Mouse (Mus musculus) embryonic facial prominence, embryonic 12.5 days (tissue): ENCODE measurements at regions not wholly inside any gene's neighbourhood (a gene's known extent, or its start where the extent isn't known, plus 50 kb on each side); places are given as distances from the start of the nearest gene placed in this dataset.

Experiments used
- ATAC-seq: fragments of 200-750 bp; cut with Nextera tagmentation; 2 replicates; pipeline ENCODE4 v1.8.0; 2017; ENCODE audit not compliant: insufficient number of reproducible peaks, insufficient read depth, low FRiP score, low TSS enrichment
- H3K27ac ChIP-seq: fragments of 300-500 bp; sonication (generic); 2 replicates; pipeline ENCODE4 v1.5.1; 2016; ENCODE audit warnings: mild to moderate bottlenecking
- H3K27me3 ChIP-seq: fragments of 300-500 bp; sonication (generic); 2 replicates; pipeline ENCODE4 v1.6.1; 2016; ENCODE audit warnings: mild to moderate bottlenecking, moderate library complexity
- H3K36me3 ChIP-seq: fragments of 300-500 bp; sonication (generic); 2 replicates; pipeline ENCODE4 v1.6.1; 2016; ENCODE audit warnings: mild to moderate bottlenecking
- H3K4me1 ChIP-seq: fragments of 300-500 bp; sonication (generic); 2 replicates; pipeline ENCODE4 v1.6.1; 2016
- H3K4me2 ChIP-seq: fragments of 300-500 bp; sonication (generic); replicated peaks from 2 replicates; pipeline ENCODE4 v1.6.1; 2016; ENCODE audit warnings: mild to moderate bottlenecking, moderate library complexity
- H3K4me3 ChIP-seq: fragments of 300-500 bp; sonication (generic); 2 replicates; pipeline ENCODE4 v1.5.1; 2016; ENCODE audit warnings: mild to moderate bottlenecking
- H3K9ac ChIP-seq: fragments of 300-500 bp; sonication (generic); 2 replicates; pipeline ENCODE4 v1.6.1; 2016; ENCODE audit warnings: mild to moderate bottlenecking, moderate library complexity
- H3K9me3 ChIP-seq: fragments of 300-500 bp; sonication (generic); 2 replicates; pipeline ENCODE4 v1.6.1; 2016; ENCODE audit warnings: mild to moderate bottlenecking, moderate library complexity
- WGBS: fragments of 180-500 bp; shearing (Covaris S2); methylation state at CpG from one replicate; pipeline ENCODE4 v1.1.7; 2016; 5-methylcytosine and 5-hydroxymethylcytosine counted together

- ATAC-seq: no peak
Measured at GRCm38 (mm10) chr14:73878866-73879419, 217.9 kb downstream of the Gm21750 start.

GRCm38 (mm10) chr14:73891451-73891850 is 230.4 kb downstream of the Gm21750 start:
- no peak overlapping the region for H3K9ac ChIP-seq
- no peak overlapping the region for H3K27ac ChIP-seq
- H3K36me3 ChIP-seq: no peaks in the 10 kb centered on the region
- H3K9me3 ChIP-seq: no peaks in the 10 kb centered on the region
- H3K4me3 ChIP-seq: no peak overlapping the region
- ATAC-seq: no peak
- no peaks in the 10 kb centered on the region for H3K4me1 ChIP-seq
- no peak overlapping the region for H3K4me2 ChIP-seq
- WGBS: 87% methylated on average over 2 of the region's 2 CpGs
- no peaks in the 10 kb centered on the region for H3K27me3 ChIP-seq

More at GRCm38 (mm10) chr14:73878866-73879419, 217.9 kb downstream of the Gm21750 start:
- H3K4me1 ChIP-seq: no peaks in the 10 kb centered on the region
- no peaks in the 10 kb centered on the region for H3K36me3 ChIP-seq
- H3K4me3 ChIP-seq: no peak overlapping the region
- no peak overlapping the region for H3K9ac ChIP-seq
- no peak overlapping the region for H3K27ac ChIP-seq
- H3K9me3 ChIP-seq: no peaks in the 10 kb centered on the region
- H3K27me3 ChIP-seq: no peaks in the 10 kb centered on the region
- no peak overlapping the region for H3K4me2 ChIP-seq
- 76% methylated on average over 3 of the region's 3 CpGs for WGBS

GRCm38 (mm10) chr14:73894844-73895243 is 233.8 kb downstream of the Gm21750 start:
- H3K4me3 ChIP-seq: no peak overlapping the region
- H3K9ac ChIP-seq: no peak overlapping the region
- no peak for ATAC-seq
- no peaks in the 10 kb centered on the region for H3K4me1 ChIP-seq
- no peaks in the 10 kb centered on the region for H3K36me3 ChIP-seq
- no peak overlapping the region for H3K27ac ChIP-seq
- H3K4me2 ChIP-seq: no peak overlapping the region
- H3K27me3 ChIP-seq: no peaks in the 10 kb centered on the region
- WGBS: 82% methylated on average over 2 of the region's 2 CpGs
- no peaks in the 10 kb centered on the region for H3K9me3 ChIP-seq

- Histone ChIP-seq H3K9ac (no peak overlapping the region), H3K4me2 (no peak overlapping the region), H3K36me3 (no peaks in the 10 kb centered on the region), H3K27me3 (no peaks in the 10 kb centered on the region), H3K4me1 (no peaks in the 10 kb centered on the region), H3K4me3 (no peak overlapping the region), H3K9me3 (no peaks in the 10 kb centered on the region), H3K27ac (no peak overlapping the region)
- no peak for ATAC-seq
- WGBS: 64% methylated on average over 3 of the region's 3 CpGs
Measured at GRCm38 (mm10) chr14:73895266-73895665, 234.2 kb downstream of the Gm21750 start.

DNA sequence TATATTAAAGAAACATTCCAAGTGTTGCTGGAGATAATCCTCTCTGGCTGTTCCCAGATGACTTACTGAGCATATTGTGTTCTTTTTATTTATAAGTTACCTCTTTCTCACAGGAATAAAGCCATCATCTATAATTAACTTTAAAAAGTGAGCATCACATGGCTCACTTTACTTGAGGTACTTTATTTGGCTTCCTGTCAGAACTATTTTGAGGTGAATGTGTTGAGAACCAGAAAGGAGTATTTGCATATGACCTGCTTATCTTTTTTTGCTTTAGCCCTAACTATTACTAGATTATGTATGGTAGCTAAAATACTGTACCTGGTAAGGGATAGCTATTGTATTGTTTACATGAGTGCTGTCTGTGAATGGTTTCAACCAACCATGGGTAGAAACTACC is 238.1 kb downstream of the Gm21750 start:
- Histone ChIP-seq H3K9me3 (no peaks in the 10 kb centered on the region), H3K27ac (no peak overlapping the region), H3K9ac (no peak overlapping the region), H3K4me1 (no peaks in the 10 kb centered on the region), H3K4me3 (no peak overlapping the region), H3K27me3 (no peaks in the 10 kb centered on the region), H3K36me3 (no peaks in the 10 kb centered on the region), H3K4me2 (no peak overlapping the region)
- ATAC-seq: no peak

- no peaks in the 10 kb centered on the region for H3K9me3 ChIP-seq
- H3K27ac ChIP-seq: no peak overlapping the region
- H3K27me3 ChIP-seq: no peaks in the 10 kb centered on the region
- no peaks in the 10 kb centered on the region for H3K36me3 ChIP-seq
- no peaks in the 10 kb centered on the region for H3K4me1 ChIP-seq
- no peak overlapping the region for H3K4me3 ChIP-seq
- H3K4me2 ChIP-seq: no peak overlapping the region
- ATAC-seq: no peak
- no peak overlapping the region for H3K9ac ChIP-seq
- WGBS: 88% methylated on average over 6 of the region's 6 CpGs
Measured at GRCm38 (mm10) chr14:73902085-73902713, 241.2 kb downstream of the Gm21750 start.

DNA sequence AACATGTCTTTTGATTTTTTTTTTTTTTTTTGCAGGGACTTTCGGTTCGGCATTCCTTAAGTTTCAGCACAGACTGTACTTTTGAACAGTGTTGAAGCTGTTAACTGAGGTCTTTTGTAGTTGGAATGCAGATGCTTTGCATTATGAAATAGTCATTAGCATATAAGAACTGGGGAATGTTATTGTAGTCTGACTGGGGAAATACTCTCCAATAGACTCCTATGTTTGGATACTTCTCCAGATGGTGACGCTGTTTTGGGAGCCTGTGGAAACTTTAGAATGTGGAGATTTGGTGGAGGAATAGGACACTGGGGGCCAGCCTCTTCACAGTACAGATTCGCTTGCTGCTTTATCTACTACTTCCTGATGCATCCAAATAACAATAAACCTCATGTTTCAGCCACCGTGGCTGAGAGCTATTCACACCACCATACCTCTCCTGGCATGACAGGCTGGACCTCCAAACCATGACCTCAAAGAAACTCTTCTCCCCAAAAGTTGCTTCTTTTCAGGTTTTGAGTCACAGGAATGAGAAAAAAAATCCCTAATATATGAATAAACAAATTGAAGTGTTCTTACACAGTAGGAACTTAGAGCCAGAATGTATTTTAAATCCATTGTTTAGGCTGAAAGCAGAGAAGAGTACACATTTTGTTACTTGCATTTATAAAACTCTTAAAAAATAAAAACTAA is 252.9 kb downstream of the Gm21750 start:
- Histone ChIP-seq H3K4me2 (no peak overlapping the region), H3K36me3 (no peaks in the 10 kb centered on the region), H3K4me3 (no peak overlapping the region), H3K9me3 (no peaks in the 10 kb centered on the region), H3K27ac (no peak overlapping the region), H3K9ac (no peak overlapping the region), H3K27me3 (no peaks in the 10 kb centered on the region), H3K4me1 (no peaks in the 10 kb centered on the region)
- 55% methylated on average over 5 of the region's 5 CpGs for WGBS
- no peak for ATAC-seq

DNA sequence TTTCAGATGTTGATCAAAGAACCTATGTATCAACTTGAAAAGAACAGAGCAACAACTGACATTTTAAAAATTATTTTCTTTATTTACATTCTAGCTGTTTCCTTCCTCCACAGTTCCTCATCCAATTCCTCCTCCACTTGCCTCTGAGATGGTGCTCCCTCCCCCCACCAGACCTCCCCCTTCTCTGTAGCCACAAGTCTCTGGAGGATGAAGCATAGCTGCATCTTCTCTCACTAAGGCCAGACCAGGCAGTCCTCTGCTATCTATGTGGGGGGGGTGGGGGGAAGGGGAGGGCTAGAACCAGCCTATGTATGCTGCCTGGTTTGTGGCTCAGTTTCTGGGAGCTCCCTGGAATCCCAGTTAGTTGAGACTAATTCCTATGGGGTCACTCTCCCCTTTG is 255.0 kb downstream of the Gm21750 start:
- H3K9me3 ChIP-seq: no peaks in the 10 kb centered on the region
- ATAC-seq: no peak
- no peak overlapping the region for H3K4me2 ChIP-seq
- no peak overlapping the region for H3K9ac ChIP-seq
- H3K36me3 ChIP-seq: no peaks in the 10 kb centered on the region
- no peak overlapping the region for H3K4me3 ChIP-seq
- H3K4me1 ChIP-seq: no peaks in the 10 kb centered on the region
- H3K27ac ChIP-seq: no peak overlapping the region
- no peaks in the 10 kb centered on the region for H3K27me3 ChIP-seq

DNA sequence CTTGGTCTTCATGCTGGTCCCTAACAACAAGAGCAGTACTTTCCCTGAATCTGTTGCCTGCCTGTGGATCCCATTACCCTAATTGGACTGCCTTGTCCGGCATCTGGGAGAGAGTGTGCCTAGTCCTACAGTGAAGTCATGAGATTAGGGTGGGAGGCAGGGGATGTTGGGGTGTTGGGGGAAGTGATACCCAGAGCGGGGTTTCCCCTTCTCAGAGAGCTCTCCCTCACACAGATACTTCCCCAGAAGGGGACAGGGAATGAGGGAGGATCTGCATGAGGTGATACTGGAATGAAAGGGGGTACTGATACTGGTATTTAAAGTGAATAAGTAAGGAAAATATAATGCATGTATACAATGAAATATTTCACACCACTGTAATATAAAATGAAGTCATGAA is 270.1 kb downstream of the Gm21750 start:
- 66% methylated on average over 2 of the region's 2 CpGs for WGBS
- no peak overlapping the region for H3K27ac ChIP-seq
- H3K4me1 ChIP-seq: no peaks in the 10 kb centered on the region
- no peak overlapping the region for H3K9ac ChIP-seq
- no peaks in the 10 kb centered on the region for H3K9me3 ChIP-seq
- no peak overlapping the region for H3K4me3 ChIP-seq
- no peak for ATAC-seq
- no peak overlapping the region for H3K4me2 ChIP-seq
- no peaks in the 10 kb centered on the region for H3K36me3 ChIP-seq
- no peaks in the 10 kb centered on the region for H3K27me3 ChIP-seq

GRCm38 (mm10) chr14:73947316-73947715 is 286.3 kb downstream of the Gm21750 start:
- Histone ChIP-seq H3K4me1 (no peaks in the 10 kb centered on the region), H3K4me2 (no peak overlapping the region), H3K9ac (no peak overlapping the region), H3K36me3 (no peaks in the 10 kb centered on the region), H3K27ac (no peak overlapping the region), H3K4me3 (no peak overlapping the region), H3K9me3 (no peaks in the 10 kb centered on the region), H3K27me3 (no peaks in the 10 kb centered on the region)
- ATAC-seq: no peak
- 85% methylated on average over 2 of the region's 2 CpGs for WGBS

GRCm38 (mm10) chr14:73952511-73952910 is 291.5 kb downstream of the Gm21750 start:
- Histone ChIP-seq H3K9me3 (no peaks in the 10 kb centered on the region), H3K36me3 (no peaks in the 10 kb centered on the region), H3K4me1 (no peaks in the 10 kb centered on the region), H3K4me3 (no peak overlapping the region), H3K9ac (no peak overlapping the region), H3K27me3 (no peaks in the 10 kb centered on the region), H3K4me2 (no peak overlapping the region), H3K27ac (no peak overlapping the region)
- no peak for ATAC-seq
- whole genome bisulfite sequencing: 59% methylated on average over 4 of the region's 4 CpGs

- 0 out of 2 replicates have a peak, but pooled peaks have one; percentile 64 for ATAC-seq
Measured at GRCm38 (mm10) chr14:73978694-73979093, 317.7 kb downstream of the Gm21750 start.

More at GRCm38 (mm10) chr14:73978694-73979093, 317.7 kb downstream of the Gm21750 start:
- Histone ChIP-seq H3K27me3 (no peaks in the 10 kb centered on the region), H3K36me3 (no peaks in the 10 kb centered on the region), H3K4me3 (no peak overlapping the region), H3K9me3 (no peaks in the 10 kb centered on the region), H3K4me2 (no peak overlapping the region), H3K27ac (no peak overlapping the region), H3K9ac (no peak overlapping the region), H3K4me1 (no peaks in the 10 kb centered on the region)
- 33% methylated on average over 1 of the region's 1 CpGs for WGBS
